Mouse (Mus musculus) E14TG2a.4 (cell line): ENCODE data around the gene Slc15a4.
A peak's percentile ranks its signal among the peaks of the same experiment; 100 is the strongest.

Experiments used
- H3K27me3 ChIP-seq: 2 replicates; pipeline ENCODE4 v1.6.1; 2014; ENCODE audit warnings: low read length, control low read depth; ENCODE audit not compliant: insufficient read depth
- H3K36me3 ChIP-seq: 2 replicates; pipeline ENCODE4 v1.6.1; 2014; ENCODE audit warnings: low read length, control low read depth; ENCODE audit not compliant: insufficient read depth
- H3K4me1 ChIP-seq: replicated peaks from 2 replicates; pipeline ENCODE4 v1.6.1; 2014; ENCODE audit warnings: low read depth, low read length, control low read depth
- H3K4me3 ChIP-seq: replicated peaks from 2 replicates; pipeline ENCODE4 v1.5.1; 2014; ENCODE audit warnings: mild to moderate bottlenecking, low read length
- H3K9me3 ChIP-seq: 2 replicates; pipeline ENCODE4 v1.6.1; 2014; ENCODE audit warnings: low read length, control low read depth
- CTCF ChIP-seq: conservative IDR thresholded peaks from 2 replicates; pipeline ENCODE4 v1.5.1; 2014; ENCODE audit warnings: low read length
- NANOG ChIP-seq: IDR thresholded peaks from 2 replicates; pipeline ENCODE4 v1.6.1; 2014; ENCODE audit warnings: borderline replicate concordance, low read length, mixed read lengths
- POU5F1 ChIP-seq: IDR thresholded peaks from 2 replicates; pipeline ENCODE4 v1.6.1; 2014; ENCODE audit warnings: low read length, borderline replicate concordance

Gene Slc15a4

DNA sequence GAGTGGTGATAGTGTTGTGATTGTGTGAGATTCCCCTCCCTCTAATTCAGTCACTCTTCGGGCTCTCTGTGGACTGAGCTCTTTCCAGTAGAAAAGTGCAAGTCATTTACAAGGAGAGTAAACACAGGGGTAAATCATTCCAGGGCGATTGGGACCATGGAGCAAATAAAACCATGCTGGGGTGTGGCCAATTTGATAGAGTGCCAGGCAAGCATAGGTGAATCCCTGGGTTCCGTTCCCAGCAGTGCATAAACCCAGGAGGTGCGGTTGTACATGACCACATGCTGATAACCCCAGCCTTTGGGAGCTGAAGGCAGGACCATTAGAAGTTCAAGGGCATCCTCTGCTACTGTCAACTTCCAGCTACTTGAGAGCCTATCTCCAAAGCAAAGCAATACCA, 491 bp upstream of the Slc15a4 start:
- no peaks in the 10 kb centered on the region for H3K9me3 ChIP-seq
- peak overlapping the region; percentile 96 for H3K4me3 ChIP-seq
- no peak for TF ChIP-seq CTCF
- TF ChIP-seq POU5F1, result no peak
- TF ChIP-seq NANOG, result no peak
- peaks cover 19% of the 10 kb centered on the region for H3K36me3 ChIP-seq
- H3K27me3 ChIP-seq, result 0 out of 2 replicates have a peak, but pooled peaks cover 4% of the 10 kb centered on the region
- peaks cover 53% of the 10 kb centered on the region for H3K4me1 ChIP-seq

DNA sequence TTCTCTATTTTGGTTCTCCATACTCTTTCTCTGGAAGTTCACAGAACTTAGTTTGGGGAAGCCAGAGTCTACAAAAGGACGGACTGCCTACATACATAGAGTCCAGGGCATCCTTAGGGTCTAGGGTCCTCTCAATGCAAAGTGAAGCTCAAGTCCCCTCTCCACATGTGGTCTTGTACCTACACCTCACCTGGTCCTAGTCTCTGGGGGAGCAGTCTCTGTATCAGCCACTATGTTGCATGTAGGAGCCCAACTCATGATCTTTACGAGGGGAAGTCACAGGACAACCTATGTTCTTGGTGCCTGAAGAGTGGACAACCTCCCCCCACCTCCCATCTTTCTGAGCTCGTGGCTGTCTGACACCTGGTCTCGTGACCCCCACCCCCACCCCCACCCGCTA, 1.0 kb downstream of the Slc15a4 start:
- Histone ChIP-seq H3K4me1 (peaks cover 37% of the 10 kb centered on the region), H3K4me3 (peak overlapping the region; percentile 96), H3K36me3 (peaks cover 15% of the 10 kb centered on the region), H3K9me3 (no peaks in the 10 kb centered on the region), H3K27me3 (0 out of 2 replicates have a peak, but pooled peaks cover 4% of the 10 kb centered on the region)
- TF ChIP-seq POU5F1 (no peak), CTCF (no peak), NANOG (no peak)

DNA sequence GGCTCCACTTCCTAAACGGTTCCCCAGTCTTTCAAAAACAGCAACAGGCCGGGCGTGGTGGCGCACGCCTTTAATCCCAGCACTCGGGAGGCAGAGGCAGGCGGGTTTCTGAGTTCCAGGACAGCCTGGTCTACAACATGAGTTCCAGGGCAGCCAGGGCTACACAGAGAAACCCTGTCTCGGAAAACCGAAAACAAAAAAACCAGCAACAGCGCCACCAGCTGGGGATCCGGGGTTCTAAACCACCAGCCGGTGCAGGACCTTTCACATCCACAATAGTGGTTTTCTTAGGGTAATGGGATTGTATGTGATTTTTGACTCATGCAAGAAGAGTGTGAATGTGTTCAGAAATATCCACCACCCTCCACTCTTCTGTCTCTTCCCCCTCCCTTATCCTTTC, 5.5 kb downstream of the Slc15a4 start:
- no peaks in the 10 kb centered on the region for H3K36me3 ChIP-seq

DNA sequence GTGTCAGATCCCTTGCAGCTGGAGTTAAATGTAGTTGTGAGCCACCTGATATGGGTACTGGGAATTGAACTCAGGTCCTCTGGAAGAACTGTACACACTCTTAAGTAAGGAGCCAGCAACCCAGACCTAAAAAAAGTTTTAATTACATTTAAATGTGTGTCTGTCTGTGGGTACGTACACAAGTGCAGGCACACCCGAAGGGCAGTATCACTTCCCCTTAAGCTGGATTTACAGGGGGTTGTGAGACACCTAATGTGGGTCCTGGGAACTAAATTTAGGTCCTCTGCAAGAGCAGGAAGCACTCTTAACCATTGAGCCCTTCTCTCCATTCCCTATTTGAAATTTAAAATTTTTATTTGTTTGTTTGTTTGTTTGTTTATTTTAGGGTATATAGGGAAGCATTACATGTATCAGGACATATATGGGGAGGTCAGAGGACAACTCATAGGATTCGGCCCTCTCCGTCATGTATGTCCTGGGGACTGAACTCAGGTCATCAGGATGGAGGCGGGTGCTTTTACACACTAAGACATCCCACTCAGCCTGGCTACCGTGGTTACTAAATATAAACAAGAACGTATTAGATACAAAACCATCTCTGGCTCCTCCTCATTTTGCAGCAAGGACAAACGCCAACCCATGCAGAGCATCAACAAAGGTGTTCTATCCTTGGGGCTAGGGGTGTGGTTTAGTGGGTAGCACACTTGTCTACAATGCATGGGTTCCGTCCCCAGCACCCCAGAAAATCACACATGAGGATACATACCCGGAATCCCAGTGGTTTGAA, 8.1 kb downstream of the Slc15a4 start:
- Histone ChIP-seq H3K27me3 (peaks cover 2% of the 10 kb centered on the region; the same call in 1 of the 2 replicates), H3K9me3 (no peaks in the 10 kb centered on the region), H3K4me3 (no peak overlapping the region), H3K4me1 (peaks cover 37% of the 10 kb centered on the region), H3K36me3 (no peaks in the 10 kb centered on the region)
- TF ChIP-seq NANOG (no peak), POU5F1 (no peak), CTCF (no peak)

More for the DNA sequence above, 5.5 kb downstream of the Slc15a4 start:
- peaks cover 28% of the 10 kb centered on the region for H3K4me1 ChIP-seq
- H3K4me3 ChIP-seq, result no peak overlapping the region
- no peaks in the 10 kb centered on the region for H3K9me3 ChIP-seq
- peaks cover 6% of the 10 kb centered on the region; the same call in 1 of the 2 replicates for H3K27me3 ChIP-seq
- TF ChIP-seq POU5F1 (no peak), NANOG (no peak), CTCF (peak; percentile 43)

DNA sequence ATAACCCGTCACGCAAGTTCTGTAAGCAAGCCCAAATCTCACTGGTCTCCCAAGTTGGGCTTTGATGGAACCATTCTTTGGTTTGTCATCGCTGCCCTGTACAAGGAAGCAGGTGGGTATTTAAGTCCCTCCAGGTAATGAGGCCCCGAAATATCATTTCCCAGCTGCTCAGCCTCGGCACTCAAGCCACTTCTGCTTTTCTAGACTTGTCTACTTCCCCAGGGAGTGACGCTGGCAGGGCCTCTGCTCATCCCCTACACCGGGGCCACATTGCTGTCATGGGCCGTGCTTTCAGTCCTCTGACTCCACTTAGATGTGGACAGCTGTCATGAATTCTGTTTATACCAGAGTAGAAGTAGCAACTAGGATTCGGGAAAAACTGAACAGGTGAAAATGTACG, 11.6 kb downstream of the Slc15a4 start:
- Histone ChIP-seq H3K4me3 (peak overlapping the region; percentile 41), H3K36me3 (no peaks in the 10 kb centered on the region), H3K9me3 (no peaks in the 10 kb centered on the region), H3K27me3 (no peaks in the 10 kb centered on the region), H3K4me1 (peaks cover 43% of the 10 kb centered on the region)
- TF ChIP-seq CTCF (no peak), NANOG (no peak), POU5F1 (no peak)

DNA sequence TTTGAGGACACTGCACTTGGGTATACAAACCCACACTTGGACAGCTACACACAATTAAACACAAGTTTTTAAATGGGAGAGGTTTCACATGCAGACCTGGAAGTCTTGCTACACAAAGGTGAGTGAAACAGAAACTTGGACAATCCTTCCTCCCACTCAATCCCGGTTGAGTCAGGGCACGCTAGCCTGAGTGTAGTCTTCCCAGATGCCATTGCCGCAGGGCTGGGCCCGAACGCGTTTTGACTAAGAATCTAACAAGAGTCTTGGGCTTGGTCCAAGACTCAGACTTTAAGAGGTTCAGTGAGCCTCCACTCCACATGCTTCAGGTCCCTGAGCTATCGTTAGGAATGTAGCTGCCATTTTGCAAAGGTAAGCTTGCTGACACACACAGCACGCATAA, 12.3 kb downstream of the Slc15a4 start:
- H3K27me3 ChIP-seq, result no peaks in the 10 kb centered on the region
- no peaks in the 10 kb centered on the region for H3K9me3 ChIP-seq
- peaks cover 50% of the 10 kb centered on the region for H3K4me1 ChIP-seq
- H3K4me3 ChIP-seq, result peak overlapping the region; percentile 41; the same call in 1 of the 2 replicates
- H3K36me3 ChIP-seq, result 0 out of 2 replicates have a peak, but pooled peaks cover 7% of the 10 kb centered on the region
- TF ChIP-seq POU5F1 (no peak), CTCF (no peak), NANOG (no peak)

DNA sequence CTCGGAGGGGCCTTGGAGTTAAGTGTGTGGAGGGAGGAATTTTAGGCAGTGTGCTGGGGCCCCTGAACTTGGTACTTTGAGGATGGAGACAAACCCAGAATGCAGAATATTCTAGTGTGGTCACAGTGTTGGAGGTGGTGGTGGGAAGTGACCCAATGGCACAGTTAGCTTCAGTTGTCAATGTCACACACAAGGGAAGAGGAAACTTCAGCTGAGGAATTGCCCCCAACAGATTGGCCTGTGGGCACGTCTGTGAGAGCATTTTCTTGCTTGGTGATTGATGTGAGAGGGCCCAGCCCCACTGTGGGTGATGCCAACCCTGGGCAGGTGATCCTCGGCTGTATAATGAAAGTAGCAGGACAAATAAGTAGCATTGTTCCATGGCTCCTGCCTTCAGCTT, 13.9 kb downstream of the Slc15a4 start:
- Histone ChIP-seq H3K36me3 (peaks cover 21% of the 10 kb centered on the region), H3K4me3 (no peak overlapping the region), H3K4me1 (peaks cover 63% of the 10 kb centered on the region), H3K9me3 (no peaks in the 10 kb centered on the region), H3K27me3 (no peaks in the 10 kb centered on the region)
- TF ChIP-seq POU5F1, result no peak
- TF ChIP-seq CTCF, result no peak
- TF ChIP-seq NANOG, result no peak

DNA sequence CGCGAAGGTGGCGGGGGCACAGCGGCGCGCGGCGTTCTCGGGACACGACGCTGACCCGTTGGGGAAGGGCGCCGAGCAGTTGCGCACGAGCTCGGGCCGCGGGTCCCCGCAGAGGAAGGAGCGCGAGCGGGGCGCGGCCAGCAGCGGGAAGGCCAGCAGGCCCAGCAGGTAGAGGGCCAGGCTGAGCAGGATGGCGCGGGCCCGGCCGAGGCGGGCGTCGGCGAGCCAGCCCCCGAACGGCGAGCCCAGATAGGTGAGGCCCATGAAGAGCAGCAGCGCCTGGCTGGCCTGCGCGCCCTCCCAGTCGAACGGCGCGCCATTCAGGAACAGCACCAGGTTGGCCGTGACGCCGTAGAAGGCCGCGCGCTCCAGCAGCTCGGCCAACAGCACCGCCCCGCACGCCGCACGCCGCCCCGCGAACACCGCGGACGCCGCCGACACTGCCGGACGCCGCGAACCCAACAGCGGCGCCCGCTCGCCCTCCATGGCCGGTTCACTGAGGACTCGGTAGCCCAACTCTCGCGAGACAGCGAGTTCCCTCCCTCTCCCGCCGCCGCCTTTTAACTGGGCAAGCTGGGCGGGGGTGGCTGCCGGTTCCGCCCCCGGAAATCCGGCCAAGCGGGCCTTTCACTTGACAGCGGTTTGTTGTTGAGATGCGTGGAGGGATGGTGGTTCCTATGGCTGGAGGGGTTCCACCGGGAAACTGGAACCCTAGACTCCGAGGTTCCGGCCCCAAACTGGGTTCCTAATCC, 15.6 kb downstream of the Slc15a4 start:
- Histone ChIP-seq H3K9me3 (no peaks in the 10 kb centered on the region), H3K36me3 (peaks cover 31% of the 10 kb centered on the region), H3K4me1 (peaks cover 64% of the 10 kb centered on the region), H3K4me3 (peak overlapping the region; percentile 98), H3K27me3 (no peaks in the 10 kb centered on the region)
- no peak for TF ChIP-seq NANOG
- no peak for TF ChIP-seq CTCF
- TF ChIP-seq POU5F1, result no peak
